ENCODE assay signal across 8 mouse cellular contexts in the genomic region with DNA sequence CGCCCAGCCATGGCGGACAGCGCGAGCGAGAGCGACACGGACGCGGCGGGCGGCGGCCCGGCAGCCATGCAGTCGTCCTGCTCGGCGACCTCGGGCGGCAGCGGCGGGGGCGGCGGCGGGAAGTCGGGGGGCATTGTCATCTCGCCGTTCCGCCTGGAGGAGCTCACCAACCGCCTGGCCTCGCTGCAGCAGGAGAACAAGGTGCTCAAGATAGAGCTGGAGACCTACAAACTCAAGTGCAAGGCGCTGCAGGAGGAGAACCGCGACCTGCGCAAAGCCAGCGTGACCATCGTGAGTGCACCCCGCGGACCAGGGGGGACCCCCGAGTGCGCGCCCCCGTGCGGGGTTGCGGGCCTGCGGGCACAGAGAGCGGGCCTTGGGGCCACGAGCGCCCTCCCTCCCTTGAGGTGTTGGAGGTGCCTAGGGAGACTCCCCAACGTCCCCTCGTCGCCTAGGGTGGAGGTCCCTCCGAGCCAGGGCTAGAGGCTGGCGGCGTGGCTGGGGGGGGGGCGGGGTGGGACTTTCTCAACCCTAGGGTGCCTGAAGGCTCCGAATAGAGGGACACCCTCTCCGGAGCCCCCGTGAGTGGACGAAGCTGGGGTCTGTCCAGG. TPM values are rescaled to one million over a fixed set of nuclear protein-coding genes. Genes with fewer than 3 reads are reported as not detected.
A peak's percentile ranks its signal among the peaks of the same experiment; 100 is the strongest.
DNase-seq lines count a peak whose midpoint lies in the region; ATAC-seq and TF ChIP-seq lines count a peak whose summit lies in the region.

No protein-coding gene starts in this region.

- intact Hi-C loops in left cerebral cortex, postnatal 25 days (cut with DNase I): loop anchor here (2.0 to 5.0 kb wide), 3 partner anchors 35 to 90 kb away; no protein-coding TSS in a partner anchor

- peaks cover 38% of the 10 kb centered on the region for H3K36me3 ChIP-seq in G1E (replicated peaks)
- H3K36me3 ChIP-seq in embryonic facial prominence, embryonic 14.5 days (ENCODE audit: control insufficient read depth, insufficient read depth, low read length): 0 out of 2 replicates have a peak, but pooled peaks cover 4% of the 10 kb centered on the region
- H3K36me3 ChIP-seq in hindbrain, embryonic 10.5 days: peaks cover 21% of the 10 kb centered on the region
- H3K36me3 ChIP-seq in midbrain, embryonic 16.5 days (ENCODE audit: control insufficient read depth, insufficient read depth, low read length): no peaks in the 10 kb centered on the region
- no peaks in the 10 kb centered on the region for H3K36me3 ChIP-seq in testis, adult 2 months (ENCODE audit: control insufficient read depth, insufficient read depth, low read length)

- no peak for DNase-seq in cerebellum, postnatal 4 days (ENCODE audit: low spot score in 2 of 2)
- peak; percentile 41 for DNase-seq in G1E (ENCODE audit: low spot score)
- DNase-seq in embryonic facial prominence, embryonic 14.5 days (ENCODE audit: low spot score): no peak
- peak; percentile 63 for DNase-seq in hindbrain, embryonic 10.5 days (ENCODE audit: low spot score)
- peak; percentile 31 to 32 for DNase-seq in left cerebral cortex, postnatal 25 days (ENCODE audit: low spot score in 2 of 2)

- H3K9me3 ChIP-seq in G1E (replicated peaks): peaks cover 8% of the 10 kb centered on the region; the same call in 1 of the 2 replicates
- H3K9me3 ChIP-seq in embryonic facial prominence, embryonic 14.5 days (ENCODE audit: control insufficient read depth, low read length): 0 out of 2 replicates have a peak, but pooled peaks cover 5% of the 10 kb centered on the region
- peaks cover 9% of the 10 kb centered on the region for H3K9me3 ChIP-seq in hindbrain, embryonic 10.5 days
- H3K9me3 ChIP-seq in midbrain, embryonic 16.5 days (replicated peaks; ENCODE audit: control insufficient read depth, low read length, poor library complexity, severe bottlenecking): no peaks in the 10 kb centered on the region

- peaks cover 42% of the 10 kb centered on the region for H3K4me1 ChIP-seq in G1E (ENCODE audit: insufficient read depth, low read depth, low read length)
- H3K4me1 ChIP-seq in embryonic facial prominence, embryonic 14.5 days (ENCODE audit: control insufficient read depth, insufficient read depth, low read length): peaks cover 32% of the 10 kb centered on the region
- H3K4me1 ChIP-seq in hindbrain, embryonic 10.5 days (replicated peaks): peaks cover 52% of the 10 kb centered on the region
- peaks cover 34% of the 10 kb centered on the region for H3K4me1 ChIP-seq in midbrain, embryonic 16.5 days (ENCODE audit: control insufficient read depth, insufficient read depth, low read length)
- H3K4me1 ChIP-seq in testis, adult 2 months (ENCODE audit: control insufficient read depth, insufficient read depth, low read length): peaks cover 19% of the 10 kb centered on the region

- H3K9ac ChIP-seq in embryonic facial prominence, embryonic 14.5 days (ENCODE audit: low read depth, low read length): peak overlapping the region; percentile 89
- H3K9ac ChIP-seq in midbrain, embryonic 16.5 days (ENCODE audit: low read depth, low read length): peak overlapping the region; percentile 81

- ATAC-seq in cerebellum, adult (ENCODE audit: insufficient number of reproducible peaks, low FRiP score, low TSS enrichment): peak; percentile 5; the same call in 1 of the 2 replicates
- no peak for ATAC-seq in G1E (ENCODE audit: extremely low read depth, insufficient number of reproducible peaks, low FRiP score, poor library complexity, severe bottlenecking)
- ATAC-seq in embryonic facial prominence, embryonic 14.5 days (ENCODE audit: low read depth): peak; percentile 2
- peak; percentile 27 for ATAC-seq in midbrain, embryonic 16.5 days

- H3K27me3 ChIP-seq in G1E (ENCODE audit: insufficient read depth, low read length): no peaks in the 10 kb centered on the region
- no peaks in the 10 kb centered on the region for H3K27me3 ChIP-seq in embryonic facial prominence, embryonic 14.5 days (replicated peaks; ENCODE audit: control insufficient read depth, insufficient read depth, low read length)
- no peaks in the 10 kb centered on the region for H3K27me3 ChIP-seq in hindbrain, embryonic 10.5 days (ENCODE audit: insufficient read depth, poor library complexity, severe bottlenecking)
- no peaks in the 10 kb centered on the region for H3K27me3 ChIP-seq in midbrain, embryonic 16.5 days (ENCODE audit: control insufficient read depth, insufficient read depth, low read depth, low read length)
- no peaks in the 10 kb centered on the region for H3K27me3 ChIP-seq in testis, adult 2 months (ENCODE audit: control insufficient read depth, insufficient read depth, low read length)

- 1% methylated on average over 14 of the region's 58 CpGs for WGBS in embryonic facial prominence, embryonic 14.5 days
- under 1% methylated on average over 58 of the region's 58 CpGs for WGBS in hindbrain, embryonic 10.5 days
- 0% methylated on average over 38 of the region's 58 CpGs for WGBS in midbrain, embryonic 16.5 days

- peak overlapping the region; percentile 90 for H3K27ac ChIP-seq in embryonic facial prominence, embryonic 14.5 days (replicated peaks; ENCODE audit: low read depth, low read length)
- peak overlapping the region; percentile 96 for H3K27ac ChIP-seq in hindbrain, embryonic 10.5 days
- peak overlapping the region; percentile 90 for H3K27ac ChIP-seq in midbrain, embryonic 16.5 days (ENCODE audit: low read length)
- peak overlapping the region; percentile 75 for H3K27ac ChIP-seq in testis, adult 2 months (ENCODE audit: control insufficient read depth, insufficient read depth, low read depth, low read length)

- no peak for TF ChIP-seq POLR2A in testis, adult 2 months (IDR thresholded peaks at IDR 0.05; ENCODE audit: control insufficient read depth, low read depth, low read length)

- TF ChIP-seq CTCF in G1E (IDR thresholded peaks at IDR 0.05; ENCODE audit: low read depth, low read length): no peak
- no peak for TF ChIP-seq CTCF in testis, adult 2 months (IDR thresholded peaks at IDR 0.05; ENCODE audit: control insufficient read depth, insufficient read depth, insufficient replicate concordance, low read depth, low read length)

- H3K4me2 ChIP-seq in embryonic facial prominence, embryonic 14.5 days (ENCODE audit: low read depth, low read length): peak overlapping the region; percentile 76
- peak overlapping the region; percentile 72 for H3K4me2 ChIP-seq in midbrain, embryonic 16.5 days (ENCODE audit: low read length)

- peak overlapping the region; percentile 95 for H3K4me3 ChIP-seq in G1E (ENCODE audit: low read depth, low read length)
- peak overlapping the region; percentile 91 for H3K4me3 ChIP-seq in embryonic facial prominence, embryonic 14.5 days (ENCODE audit: low read depth, low read length)
- H3K4me3 ChIP-seq in hindbrain, embryonic 10.5 days: peak overlapping the region; percentile 90
- peak overlapping the region; percentile 67 for H3K4me3 ChIP-seq in midbrain, embryonic 16.5 days (ENCODE audit: low read depth, low read length)
- peak overlapping the region; percentile 89 for H3K4me3 ChIP-seq in testis, adult 2 months (ENCODE audit: control insufficient read depth, low read depth, low read length)

RNA-seq across cellular contexts. Expression of a gene that starts 0.5 kb away (rescaled TPM):
- total RNA-seq in G1E (2014; fragmentation: Nextera tagmentation): 93.8 and 95.0 TPM in 2 replicates
- total RNA-seq in G1E (2017): 18.9 and 22.2 TPM in 2 replicates
- polyA plus RNA-seq in G1E (2012): 21.1 and 23.4 TPM in 2 replicates
- 19.7 and 20.4 TPM in 2 replicates for polyA plus RNA-seq in embryonic facial prominence, embryonic 14.5 days (2014; fragmentation: Nextera tagmentation; extraction: Ambion mirVana)
- 14.2 and 18.2 TPM in 2 replicates for polyA plus RNA-seq in hindbrain, embryonic 10.5 days (2016; fragmentation: Nextera tagmentation; extraction: Ambion mirVana)
- 10 to 100 TPM; 52.0 to 55.3 TPM for total RNA-seq in left cerebral cortex, postnatal 25 days (2021)
- polyA plus RNA-seq in midbrain, embryonic 16.5 days (2015; fragmentation: Nextera tagmentation; extraction: Ambion mirVana): 22.1 and 26.1 TPM in 2 replicates
- 63.9 and 73.0 TPM in 2 replicates for polyA plus RNA-seq in testis, adult 2 months (2012; rRNA removed)

Comparison
In these comparisons a context has a peak if more than half of its experiments do, and no peak if none do; other contexts are left out.
1. DNase-seq: peak in G1E (single experiment), hindbrain, embryonic 10.5 days (single experiment) and left cerebral cortex, postnatal 25 days (2 of 2); none in cerebellum, postnatal 4 days (0 of 2) and embryonic facial prominence, embryonic 14.5 days (single experiment).
2. Peak in every context shown above with its lines, with median percentiles within 50 percentile points of each other: H3K4me3 ChIP-seq and H3K27ac ChIP-seq.